Mouse (Mus musculus) heart, postnatal 25 days (tissue): ENCODE results near the gene Arl8b. TPM values are rescaled to one million over a fixed set of nuclear protein-coding genes. Genes with fewer than 3 reads are reported as not detected.

Source experiments
- DNase-seq: peaks from one replicate; pipeline ENCODE4 v3.0.0; 2022; ENCODE audit warnings: low spot score
- intact Hi-C: fragments of 180-260 bp; cut with DNase I; formaldehyde crosslinking; loops from one replicate; pipeline ENCODE4 v1.15.1; 2025
- total RNA-seq, 2 experiments: library from RNA; stranded (reverse); gene quantifications; 2 replicates each; pipeline ENCODE4 v1.2.3; 2021

The Arl8b gene
- total RNA-seq, 2 experiments from 2014 or later = 86.9 to 92.9 TPM

DNA sequence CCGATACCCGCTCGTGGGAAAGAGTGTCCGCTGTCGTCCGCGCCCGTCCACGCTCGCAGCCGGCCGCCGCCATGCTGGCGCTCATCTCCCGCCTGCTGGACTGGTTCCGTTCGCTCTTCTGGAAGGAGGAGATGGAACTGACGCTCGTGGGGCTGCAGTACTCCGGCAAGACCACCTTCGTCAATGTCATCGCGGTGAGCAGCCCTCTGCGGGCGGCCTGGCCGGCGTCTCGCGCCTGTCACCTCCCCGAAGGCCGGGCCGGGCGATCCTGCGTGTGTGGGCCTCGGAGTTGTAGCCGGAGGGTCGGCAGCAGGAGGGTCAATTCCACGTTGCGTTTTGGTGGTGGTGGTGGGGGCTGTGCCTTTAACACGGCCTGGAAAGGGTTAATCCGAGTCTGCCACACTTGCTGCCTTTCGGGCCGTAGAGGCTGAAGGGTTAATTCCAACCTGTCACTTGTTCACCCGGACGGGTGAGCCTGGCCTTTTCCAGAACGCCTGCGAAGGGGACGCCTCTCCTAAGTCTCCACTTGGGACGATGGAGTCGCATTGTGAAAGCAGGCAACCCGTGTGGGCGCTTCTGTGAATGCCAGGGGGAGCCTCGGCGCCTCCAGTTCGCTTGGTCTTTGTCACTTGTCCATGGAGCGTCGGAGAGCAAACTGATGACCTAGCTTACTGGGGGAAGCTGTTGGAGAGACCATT is 434 bp downstream of the Arl8b start:
- intact Hi-C loops = loop anchor here (2.0 kb wide), 1 partner anchor 45 kb away; the partner anchor contains the start of gene Edem1
- peak; percentile 10 for DNase-seq

- intact Hi-C loops = no loop called here
- no peak for DNase-seq
These were observed 1.2 kb downstream of the Arl8b start for GRCm38 (mm10) chr6:108784056-108784455.

DNA sequence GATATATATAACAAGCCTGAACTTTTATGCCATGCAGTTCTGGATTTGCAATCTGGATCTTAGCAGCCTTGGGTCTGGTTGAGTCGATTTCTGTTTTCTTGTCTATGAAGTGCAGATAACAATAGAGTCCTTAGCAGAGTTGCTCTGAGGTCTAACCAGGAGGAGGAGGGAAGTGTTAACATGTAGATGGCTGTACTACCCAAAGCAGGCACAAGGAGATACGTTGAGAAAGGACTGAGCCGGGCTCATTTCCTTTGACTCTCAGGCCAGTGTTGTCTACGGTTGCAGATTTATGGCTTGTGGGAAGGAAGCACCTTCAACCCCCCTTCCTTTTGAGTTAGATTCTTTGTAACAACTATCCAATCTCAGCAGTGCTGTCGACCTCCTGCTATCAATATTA is 1.9 kb downstream of the Arl8b start:
- intact Hi-C loops = no loop called here

DNA sequence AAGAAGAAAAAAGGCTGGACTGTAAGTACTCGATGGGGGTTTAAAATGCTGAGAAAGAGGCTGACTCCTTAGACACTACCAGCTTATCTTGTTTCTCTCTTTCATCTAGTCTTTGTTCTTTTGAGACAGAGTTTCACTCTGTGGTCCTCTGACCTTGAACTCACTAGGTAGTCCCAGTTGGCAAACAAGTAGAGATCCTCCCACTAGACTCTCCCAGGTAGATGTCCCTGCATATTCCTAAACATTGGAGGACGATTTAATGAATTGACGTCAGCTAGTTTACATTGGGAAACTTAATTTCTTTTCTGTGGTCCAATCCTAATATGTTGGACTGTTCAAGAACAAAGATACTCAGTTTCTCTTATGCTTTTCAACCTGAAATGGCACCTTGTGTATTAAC is 2.7 kb downstream of the Arl8b start:
- intact Hi-C loops = no loop called here
- DNase-seq = no peak

More for the DNA sequence above, 1.9 kb downstream of the Arl8b start:
- no peak for DNase-seq

DNA sequence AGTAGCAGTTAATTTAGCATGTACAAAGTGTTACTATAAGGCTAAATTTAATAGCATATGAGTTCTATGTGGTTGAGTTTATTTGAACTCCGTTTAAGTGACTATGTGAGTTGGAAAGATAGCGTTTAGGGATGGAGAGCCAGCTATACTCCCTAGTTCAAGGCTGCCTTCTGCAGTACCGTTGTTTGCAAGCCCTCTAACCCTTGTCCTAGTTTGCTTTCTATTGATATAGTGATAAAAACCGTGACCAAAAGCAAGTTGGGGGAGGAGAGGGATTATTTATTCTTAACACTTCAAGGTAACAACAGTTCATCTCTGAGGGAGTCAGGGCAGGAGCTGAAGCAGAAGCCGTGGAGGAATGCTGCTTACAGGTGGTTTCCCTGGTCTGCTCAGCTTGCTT is 8.6 kb downstream of the Arl8b start:
- no peak for DNase-seq
- intact Hi-C loops = no loop called here

DNA sequence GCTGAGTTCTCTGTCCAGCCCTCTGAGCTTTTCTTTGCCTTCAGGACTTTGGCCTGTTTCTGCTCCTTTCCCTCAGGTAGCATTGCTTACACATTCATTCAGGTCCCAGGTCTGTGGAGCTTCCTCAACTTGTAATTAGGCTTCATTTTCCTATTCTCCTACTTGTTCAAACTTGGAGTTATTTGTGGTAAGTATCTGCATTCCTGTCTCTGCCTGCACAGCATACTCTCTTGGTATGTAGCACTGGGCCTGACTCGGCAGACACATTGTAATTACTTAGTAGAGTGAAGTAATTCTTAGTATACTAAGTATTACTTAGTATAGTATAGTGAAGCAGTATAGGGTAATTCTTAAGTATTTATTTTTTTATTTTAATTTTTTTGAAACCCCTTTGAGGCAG is 13.0 kb downstream of the Arl8b start:
- intact Hi-C loops = no loop called here
- no peak for DNase-seq

- peak; percentile 16 for DNase-seq
- intact Hi-C loops = no loop called here
These were observed 13.8 kb downstream of the Arl8b start for GRCm38 (mm10) chr6:108796706-108797105.

DNA sequence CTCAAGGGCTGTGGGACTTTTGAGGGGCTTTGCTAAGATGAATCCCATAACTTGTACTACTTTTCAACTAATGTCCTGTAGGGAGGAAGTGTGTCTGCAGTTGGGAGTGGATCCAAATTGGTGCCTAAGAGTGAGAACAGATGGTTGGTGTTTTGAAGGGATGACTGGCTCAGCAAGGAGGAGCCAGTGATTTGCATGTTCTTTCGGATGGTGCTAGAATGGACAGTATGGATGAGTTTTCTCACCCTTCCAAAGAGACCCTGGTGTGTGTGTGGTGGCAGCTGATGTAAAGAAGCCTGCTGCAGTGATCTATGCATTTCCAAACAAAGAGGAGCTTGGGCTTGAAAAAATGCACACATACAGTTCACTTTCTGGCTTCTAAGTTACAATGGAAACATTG is 22.3 kb downstream of the Arl8b start:
- no peak for DNase-seq

GRCm38 (mm10) chr6:108805871-108806270 is 23.0 kb downstream of the Arl8b start:
- DNase-seq = no peak
- intact Hi-C loops = no loop called here

More for the DNA sequence above, 22.3 kb downstream of the Arl8b start:
- intact Hi-C loops = no loop called here

DNA sequence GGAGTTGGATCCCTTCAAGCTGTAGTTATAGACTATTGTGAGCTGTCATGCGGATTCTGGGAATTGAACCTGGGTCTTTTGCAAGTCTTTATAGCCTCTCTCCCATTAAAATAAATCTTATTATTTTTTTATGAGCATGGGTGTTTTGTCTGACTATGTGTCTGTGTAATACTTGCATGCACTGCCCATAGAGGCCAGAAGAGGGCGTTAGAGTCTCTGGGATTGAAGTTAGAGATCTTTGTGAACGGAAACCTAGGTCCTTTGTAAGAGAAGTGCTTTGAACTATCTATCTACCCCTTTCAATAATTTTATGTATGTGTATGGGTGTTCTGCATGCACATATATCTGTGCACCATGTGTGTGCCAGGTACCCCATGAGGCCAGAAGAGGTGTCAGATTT is 24.5 kb downstream of the Arl8b start:
- intact Hi-C loops = no loop called here
- no peak for DNase-seq

DNA sequence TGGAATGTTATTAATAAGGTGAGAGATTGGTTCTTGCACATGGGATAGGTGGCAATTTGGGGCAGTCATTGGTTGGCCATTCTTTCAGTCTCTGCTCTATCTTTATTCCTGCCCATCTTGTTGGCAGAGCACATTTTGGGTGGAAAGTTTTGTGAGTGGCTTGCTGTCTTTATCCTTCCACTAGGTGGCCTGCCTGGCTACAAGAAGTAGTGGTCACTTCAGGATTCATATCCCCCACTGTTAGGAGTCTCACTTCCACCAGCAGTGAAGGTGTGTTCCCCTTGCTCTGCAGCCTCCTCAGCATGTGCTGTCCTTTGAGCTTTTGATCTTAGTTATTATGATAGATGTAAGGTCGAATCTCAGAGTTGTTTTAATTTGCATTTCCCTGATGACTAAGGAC is 25.9 kb downstream of the Arl8b start:
- intact Hi-C loops = no loop called here
- no peak for DNase-seq

- intact Hi-C loops = no loop called here
- no peak for DNase-seq
These were observed 27.3 kb downstream of the Arl8b start for GRCm38 (mm10) chr6:108810237-108810636.

DNA sequence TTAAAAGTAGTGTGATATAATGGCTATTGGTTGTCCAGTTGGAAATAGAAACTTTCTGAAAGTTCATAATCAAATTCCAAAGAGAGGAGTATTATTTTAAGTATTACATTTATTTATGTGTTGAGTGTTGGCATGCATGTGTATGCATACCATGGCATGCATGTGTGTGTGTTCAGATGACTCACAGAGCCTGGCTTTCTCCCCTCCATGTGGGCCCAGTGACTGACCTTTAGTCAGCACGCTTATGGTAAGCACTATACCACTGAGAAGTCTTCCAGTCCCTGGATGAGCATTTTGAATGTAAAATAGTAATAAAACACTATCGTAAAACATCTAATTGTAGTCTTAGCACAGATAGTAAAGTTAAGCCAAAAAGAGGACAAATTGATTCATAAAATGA is 29.2 kb downstream of the Arl8b start:
- intact Hi-C loops = no loop called here
- no peak for DNase-seq

DNA sequence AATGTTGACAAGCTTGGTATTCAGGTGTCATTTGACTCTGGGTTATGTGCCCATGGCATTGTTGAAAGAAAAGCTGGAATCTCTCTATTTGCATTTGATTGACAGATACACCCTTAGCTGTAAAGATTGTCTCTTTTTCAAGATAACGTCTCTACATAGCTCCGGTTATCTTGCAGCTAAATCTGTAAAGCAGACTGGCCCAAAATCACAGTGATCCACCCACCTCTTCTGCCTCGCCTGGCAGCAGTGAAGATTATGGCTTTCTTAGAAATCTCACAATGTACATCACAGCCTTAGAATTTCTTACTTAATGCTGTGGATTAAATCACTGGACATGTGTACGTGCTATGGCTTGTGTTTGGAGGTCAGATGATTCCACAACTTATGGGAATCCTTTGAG is 34.6 kb downstream of the Arl8b start:
- intact Hi-C loops = no loop called here
- DNase-seq = no peak

- no peak for DNase-seq
- intact Hi-C loops = no loop called here
These were observed 42.1 kb downstream of the Arl8b start for GRCm38 (mm10) chr6:108824816-108825545.

DNA sequence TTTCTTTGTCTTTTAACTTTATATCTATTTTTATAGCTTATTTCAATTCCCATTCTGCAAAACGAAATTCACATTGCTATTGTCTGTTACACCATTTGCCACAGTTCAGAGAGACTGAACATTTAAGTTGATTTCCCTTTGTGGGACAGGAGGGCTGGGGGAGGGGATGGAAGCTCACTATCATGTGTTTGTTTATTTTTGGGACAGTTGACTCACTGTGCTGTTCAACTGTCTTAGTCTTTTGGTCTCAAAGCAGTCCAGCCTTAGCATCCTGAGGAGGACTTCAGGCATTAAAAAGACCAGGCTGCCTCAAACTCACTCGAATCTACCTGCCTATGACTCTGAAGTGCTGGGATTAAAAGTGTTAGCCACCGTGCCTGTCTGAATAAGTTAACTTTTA is 43.2 kb downstream of the Arl8b start:
- intact Hi-C loops = no loop called here
- DNase-seq = no peak

- no peak for DNase-seq
- intact Hi-C loops = no loop called here
These were observed 44.5 kb downstream of the Arl8b start for GRCm38 (mm10) chr6:108827336-108827920.

DNA sequence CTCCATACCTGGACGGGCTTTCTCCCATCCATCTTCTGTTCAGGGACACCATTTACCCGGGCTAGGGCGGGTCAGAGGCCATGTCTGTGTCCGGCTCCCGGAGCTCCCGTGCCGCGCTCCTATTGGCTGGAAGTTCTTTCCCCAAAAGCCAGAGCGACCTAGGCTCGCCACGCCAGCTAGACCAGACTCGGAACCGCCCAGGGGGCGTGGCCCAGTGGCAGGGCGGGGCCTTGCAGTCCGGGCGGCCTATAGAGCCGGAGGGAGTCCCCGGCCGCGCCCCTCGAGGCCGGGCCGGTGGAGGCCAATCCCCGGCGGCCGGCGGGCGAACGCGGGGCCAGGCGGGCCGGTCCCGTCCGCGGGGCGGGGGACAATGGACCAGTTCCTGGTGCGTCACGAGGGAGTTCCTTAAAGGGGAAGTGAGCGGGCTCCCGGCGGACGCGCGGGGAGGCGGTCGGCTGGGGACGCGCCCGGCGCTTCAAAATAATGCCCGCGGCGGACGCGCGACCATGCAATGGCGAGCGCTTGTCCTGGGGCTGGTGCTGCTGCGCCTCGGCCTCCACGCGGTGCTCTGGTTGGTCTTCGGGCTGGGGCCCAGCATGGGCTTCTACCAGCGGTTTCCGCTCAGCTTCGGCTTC is 45.5 kb downstream of the Arl8b start, which contains the start of gene Edem1:
Gene Edem1 (plus strand): TSS at position 408 of the 635 bp plus-strand sequence.
- intact Hi-C loops = loop anchor here (2.0 kb wide), 1 partner anchor 46 kb away; the partner anchor contains the start of gene Arl8b
- peak; percentile 100 for DNase-seq

GRCm38 (mm10) chr6:108828872-108829271 is 46.0 kb downstream of the Arl8b start:
- no peak for DNase-seq
- intact Hi-C loops = loop anchor here (2.0 kb wide), 1 partner anchor 46 kb away; the partner anchor contains the start of gene Arl8b
